Mouse (Mus musculus): Measurements from ENCODE around the gene Tspyl4.

Gene Tspyl4

GRCm38 (mm10) chr10:34326701-34327100 is 29.5 kb downstream of the Tspyl4 start:
- no peak for DNase-seq

- DNase-seq = no peak
These were observed 29.9 kb downstream of the Tspyl4 start for GRCm38 (mm10) chr10:34327144-34327543.

- peak; percentile 44 for DNase-seq
These were observed 31.1 kb downstream of the Tspyl4 start for GRCm38 (mm10) chr10:34328310-34328709.

GRCm38 (mm10) chr10:34341014-34341413 is 43.8 kb downstream of the Tspyl4 start:
- no peak for DNase-seq

GRCm38 (mm10) chr10:34341886-34342285 is 44.6 kb downstream of the Tspyl4 start:
- no peak for DNase-seq
